Mouse (Mus musculus): ENCODE results near the gene Slc7a7. TPM values are rescaled to one million over a fixed set of nuclear protein-coding genes. Genes with fewer than 3 reads are reported as not detected.
"Not testable (repeated sequence)": the region's sequence is repeated elsewhere in the genome, so short reads cannot be mapped to it uniquely, and the experiment has no call there.

The Slc7a7 gene
- total and polyA plus RNA-seq, 2 experiments from 2014 or later, result 3.2 to 3.4 TPM

- Histone ChIP-seq H3K9ac (no peak overlapping the region), H3K36me3 (ENCODE audit: insufficient read depth) (no peaks in the 10 kb centered on the region), H3K27me3 (ENCODE audit: insufficient read depth, low read length) (no peaks in the 10 kb centered on the region), H3K9me3 (ENCODE audit: low read length) (no peaks in the 10 kb centered on the region), H3K4me3 (ENCODE audit: low read depth, low read length) (no peak overlapping the region), H3K27ac (ENCODE audit: low read depth, low read length) (no peak overlapping the region), H3K4me1 (ENCODE audit: insufficient read depth) (no peaks in the 10 kb centered on the region), H3K4me2 (ENCODE audit: low read depth) (no peak overlapping the region)
- no peak for ATAC-seq
- no peak for TF ChIP-seq CTCF (IDR thresholded peaks at IDR 0.05; ENCODE audit: low read depth)
- 30% methylated on average over 1 of the region's 1 CpGs for WGBS
- no peak for DNase-seq
Observed at GRCm38 (mm10) chr14:54354406-54354805, 63.2 kb downstream of the Slc7a7 start.

- no peaks in the 10 kb centered on the region for H3K4me1 ChIP-seq (ENCODE audit: insufficient read depth)
- TF ChIP-seq CTCF (IDR thresholded peaks at IDR 0.05; ENCODE audit: low read depth), result no peak
- ATAC-seq (no peak), DNase-seq (no peak)
- H3K9ac ChIP-seq, result no peak overlapping the region
- H3K9me3 ChIP-seq (ENCODE audit: low read length), result no peaks in the 10 kb centered on the region
- H3K36me3 ChIP-seq (ENCODE audit: insufficient read depth), result no peaks in the 10 kb centered on the region
- no peaks in the 10 kb centered on the region for H3K27me3 ChIP-seq (ENCODE audit: insufficient read depth, low read length)
- H3K4me3 ChIP-seq (ENCODE audit: low read depth, low read length), result no peak overlapping the region
- 87% methylated on average over 8 of the region's 8 CpGs for WGBS
- H3K4me2 ChIP-seq (ENCODE audit: low read depth), result no peak overlapping the region
- no peak overlapping the region for H3K27ac ChIP-seq (ENCODE audit: low read depth, low read length)
Observed at GRCm38 (mm10) chr14:54352314-54352713, 65.3 kb downstream of the Slc7a7 start.

GRCm38 (mm10) chr14:54350773-54351541, 66.6 kb downstream of the Slc7a7 start:
- not testable (repeated sequence) for DNase-seq; H3K4me3 ChIP-seq (ENCODE audit: low read depth, low read length); ATAC-seq; H3K27me3 ChIP-seq (ENCODE audit: insufficient read depth, low read length); H3K36me3 ChIP-seq (ENCODE audit: insufficient read depth); H3K4me1 ChIP-seq (ENCODE audit: insufficient read depth); H3K9ac ChIP-seq; H3K27ac ChIP-seq (ENCODE audit: low read depth, low read length); H3K9me3 ChIP-seq (ENCODE audit: low read length); H3K4me2 ChIP-seq (ENCODE audit: low read depth)
- 97% methylated on average over 16 of the region's 16 CpGs for WGBS

GRCm38 (mm10) chr14:54341807-54342206, 75.8 kb downstream of the Slc7a7 start:
- not testable (repeated sequence) for H3K9me3 ChIP-seq (ENCODE audit: low read length); DNase-seq; ATAC-seq; H3K36me3 ChIP-seq (ENCODE audit: insufficient read depth); H3K4me2 ChIP-seq (ENCODE audit: low read depth); H3K9ac ChIP-seq; H3K4me3 ChIP-seq (ENCODE audit: low read depth, low read length); H3K27ac ChIP-seq (ENCODE audit: low read depth, low read length); H3K4me1 ChIP-seq (ENCODE audit: insufficient read depth); H3K27me3 ChIP-seq (ENCODE audit: insufficient read depth, low read length)
- 34% methylated on average over 2 of the region's 2 CpGs for WGBS

- H3K4me2 ChIP-seq (ENCODE audit: low read depth), result no peak overlapping the region
- H3K9me3 ChIP-seq (ENCODE audit: low read length), result no peaks in the 10 kb centered on the region
- H3K27ac ChIP-seq (ENCODE audit: low read depth, low read length), result no peak overlapping the region
- no peak overlapping the region for H3K9ac ChIP-seq
- no peaks in the 10 kb centered on the region for H3K27me3 ChIP-seq (ENCODE audit: insufficient read depth, low read length)
- H3K4me3 ChIP-seq (ENCODE audit: low read depth, low read length), result no peak overlapping the region
- no peak for TF ChIP-seq CTCF (IDR thresholded peaks at IDR 0.05; ENCODE audit: low read depth)
- 48% methylated on average over 7 of the region's 7 CpGs for WGBS
- H3K4me1 ChIP-seq (ENCODE audit: insufficient read depth), result no peaks in the 10 kb centered on the region
- ATAC-seq (no peak), DNase-seq (no peak)
- no peaks in the 10 kb centered on the region for H3K36me3 ChIP-seq (ENCODE audit: insufficient read depth)
Observed at GRCm38 (mm10) chr14:54340836-54341235, 76.7 kb downstream of the Slc7a7 start.

GRCm38 (mm10) chr14:54333452-54334189, 84.0 kb downstream of the Slc7a7 start:
- no peaks in the 10 kb centered on the region for H3K36me3 ChIP-seq (ENCODE audit: insufficient read depth)
- ATAC-seq, result no peak
- 52% methylated on average over 8 of the region's 8 CpGs for WGBS

More at GRCm38 (mm10) chr14:54333452-54334189, 84.0 kb downstream of the Slc7a7 start:
- DNase-seq, result no peak
- H3K4me2 ChIP-seq (ENCODE audit: low read depth), result no peak overlapping the region
- no peak for TF ChIP-seq CTCF (IDR thresholded peaks at IDR 0.05; ENCODE audit: low read depth)
- H3K27ac ChIP-seq (ENCODE audit: low read depth, low read length), result no peak overlapping the region
- no peaks in the 10 kb centered on the region for H3K27me3 ChIP-seq (ENCODE audit: insufficient read depth, low read length)
- H3K4me3 ChIP-seq (ENCODE audit: low read depth, low read length), result no peak overlapping the region
- no peaks in the 10 kb centered on the region for H3K4me1 ChIP-seq (ENCODE audit: insufficient read depth)
- H3K9me3 ChIP-seq (ENCODE audit: low read length), result no peaks in the 10 kb centered on the region
- H3K9ac ChIP-seq, result no peak overlapping the region
